11 mouse cellular contexts compared by ENCODE assay signal in genomic region chr8:78561620-78562019, GRCm38 (mm10). TPM values are rescaled to one million over a fixed set of nuclear protein-coding genes. Genes with fewer than 3 reads are reported as not detected.
DNase-seq lines count a peak whose midpoint lies in the region; ATAC-seq and TF ChIP-seq lines count a peak whose summit lies in the region.
"Had no signal": no experiment of that assay in that cellular context is flagged by ENCODE, and none has a peak within 500 bp of the region (broad histone marks: within the 10 kb centered on the region; RNA-seq: fewer than 3 reads in every experiment).

No protein-coding gene starts in this region.

- no peak overlapping the region for H3K27ac ChIP-seq in layer of hippocampus, adult 2 months
- H3K27ac ChIP-seq in bone marrow macrophage, adult 2 months (ENCODE audit: insufficient read depth, low read depth, low read length): no peak overlapping the region
- no peak overlapping the region for H3K27ac ChIP-seq in forebrain, embryonic 11.5 days (ENCODE audit: low read depth, low read length)
- H3K27ac ChIP-seq: forebrain, embryonic 12.5 days; macrophage had no signal

- TF ChIP-seq POLR2A in bone marrow macrophage, adult 2 months (IDR thresholded peaks at IDR 0.05; ENCODE audit: borderline replicate concordance, low read depth, low read length): no peak

- no peak for DNase-seq in layer of hippocampus, adult 2 months (ENCODE audit: low spot score in 2 of 2)
- DNase-seq in layer of hippocampus, adult 9-10 months (ENCODE audit: low spot score): no peak
- peak; percentile 20 for DNase-seq in 3T3-L1 (ENCODE audit: low read depth, low spot score)
- peak; percentile 10 for DNase-seq in CD4-positive helper T cell, adult 2 months (ENCODE audit: low read depth, low spot score)
- no peak for DNase-seq in Muller cell, postnatal 12 days (ENCODE audit: inconsistent ontology term)
- DNase-seq in forebrain, embryonic 11.5 days (ENCODE audit: low spot score): no peak
- no peak for DNase-seq in cerebellum, postnatal 4 days (ENCODE audit: low spot score in 2 of 2)
- DNase-seq: gastrocnemius, postnatal 36 days had no signal

- ATAC-seq in forebrain, embryonic 11.5 days (replicated peaks; ENCODE audit: low FRiP score): no peak

- no peak overlapping the region for H3K9ac ChIP-seq in forebrain, embryonic 11.5 days (ENCODE audit: low read length)
- H3K9ac ChIP-seq: forebrain, embryonic 12.5 days had no signal

- peak; percentile 50 for TF ChIP-seq CTCF in layer of hippocampus, adult 2 months (conservative IDR thresholded peaks at IDR 0.05)
- TF ChIP-seq CTCF in bone marrow macrophage, adult 2 months (IDR thresholded peaks at IDR 0.05; ENCODE audit: low read depth, low read length): peak; percentile 76

- no peak overlapping the region for H3K4me2 ChIP-seq in forebrain, embryonic 11.5 days (ENCODE audit: low read depth, low read length, severe bottlenecking)
- H3K4me2 ChIP-seq: forebrain, embryonic 12.5 days had no signal

- no peaks in the 10 kb centered on the region for H3K4me1 ChIP-seq in bone marrow macrophage, adult 2 months (ENCODE audit: control insufficient read depth, insufficient read depth, low read length)
- H3K4me1 ChIP-seq in forebrain, embryonic 11.5 days (replicated peaks; ENCODE audit: control insufficient read depth, insufficient read depth, low read length): peaks cover 2% of the 10 kb centered on the region; the same call in 1 of the 2 replicates

- no peaks in the 10 kb centered on the region for H3K36me3 ChIP-seq in forebrain, embryonic 11.5 days (ENCODE audit: control insufficient read depth, insufficient read depth, low read length)

- no peaks in the 10 kb centered on the region; the same call in 1 of the 2 replicates for H3K9me3 ChIP-seq in forebrain, embryonic 11.5 days (ENCODE audit: control insufficient read depth, low read length)
- H3K9me3 ChIP-seq: forebrain, embryonic 12.5 days had no signal

- H3K4me3 ChIP-seq in layer of hippocampus, adult 2 months: no peak overlapping the region
- H3K4me3 ChIP-seq in bone marrow macrophage, adult 2 months (ENCODE audit: insufficient read depth, low read length): no peak overlapping the region
- no peak overlapping the region for H3K4me3 ChIP-seq in forebrain, embryonic 11.5 days (ENCODE audit: low read depth, low read length)
- H3K4me3 ChIP-seq: forebrain, embryonic 12.5 days had no signal

- no peaks in the 10 kb centered on the region for H3K27me3 ChIP-seq in forebrain, embryonic 11.5 days (ENCODE audit: control insufficient read depth, insufficient read depth, low read length)
- H3K27me3 ChIP-seq: forebrain, embryonic 12.5 days had no signal

- WGBS in forebrain, embryonic 11.5 days: 89% methylated on average over 6 of the region's 6 CpGs

RNA-seq across cellular contexts. Expression of gene Slc10a7, which starts 52.5 kb away (rescaled TPM):
- total RNA-seq in layer of hippocampus, adult 2 months (2021): 1 to 10 TPM; 7.2 to 7.9 TPM
- polyA plus RNA-seq in bone marrow macrophage, adult 2 months (2012; ENCODE audit: insufficient read depth, insufficient read length, missing spikeins): 14.2 TPM in 2 replicates
- polyA plus RNA-seq in forebrain, embryonic 11.5 days (2014; fragmentation: Nextera tagmentation; extraction: Ambion mirVana): 8.5 and 9.6 TPM in 2 replicates

RNA-seq across cellular contexts. Expression of gene Rbmxl1, which starts 52.9 kb away (rescaled TPM):
- 10 to 100 TPM; 55.8 to 56.9 TPM for total RNA-seq in layer of hippocampus, adult 2 months (2021)
- 45.7 and 46.6 TPM in 2 replicates for polyA plus RNA-seq in bone marrow macrophage, adult 2 months (2012; ENCODE audit: insufficient read depth, insufficient read length, missing spikeins)
- polyA plus RNA-seq in forebrain, embryonic 11.5 days (2014; fragmentation: Nextera tagmentation; extraction: Ambion mirVana): 393 and 411 TPM in 2 replicates

Comparison
In these comparisons a context has a peak if more than half of its experiments do, and no peak if none do; other contexts are left out.
1. DNase-seq: peak in 3T3-L1 (single experiment) and CD4-positive helper T cell, adult 2 months (single experiment); none in layer of hippocampus, adult 2 months (0 of 2), layer of hippocampus, adult 9-10 months (single experiment), Muller cell, postnatal 12 days (single experiment), forebrain, embryonic 11.5 days (single experiment) and cerebellum, postnatal 4 days (0 of 2).